Mouse (Mus musculus) kidney, embryonic 15.5 days (tissue): ENCODE data around the gene Parp9. TPM values are rescaled to one million over a fixed set of nuclear protein-coding genes. Genes with fewer than 3 reads are reported as not detected.

Experiments
- ATAC-seq: fragments of 200-750 bp; cut with Nextera tagmentation; replicated peaks from 2 replicates; pipeline ENCODE4 v1.8.0; 2017; ENCODE audit warnings: moderate TSS enrichment; ENCODE audit not compliant: low FRiP score
- H3K27ac ChIP-seq: fragments of 300-500 bp; sonication (generic); 2 replicates; pipeline ENCODE4 v1.5.1; 2015; ENCODE audit warnings: mild to moderate bottlenecking, inconsistent platforms
- H3K27me3 ChIP-seq: fragments of 300-500 bp; sonication (generic); 2 replicates; pipeline ENCODE4 v1.6.1; 2015; ENCODE audit warnings: inconsistent platforms
- H3K36me3 ChIP-seq: fragments of 300-500 bp; sonication (generic); 2 replicates; pipeline ENCODE4 v1.6.1; 2015; ENCODE audit warnings: inconsistent platforms
- H3K4me1 ChIP-seq: fragments of 300-500 bp; sonication (generic); 2 replicates; pipeline ENCODE4 v1.6.1; 2015; ENCODE audit warnings: inconsistent platforms
- H3K4me2 ChIP-seq: fragments of 300-500 bp; sonication (generic); 2 replicates; pipeline ENCODE4 v1.6.1; 2015; ENCODE audit warnings: moderate library complexity, mild to moderate bottlenecking, inconsistent platforms
- H3K4me3 ChIP-seq: fragments of 300-500 bp; sonication (generic); replicated peaks from 2 replicates; pipeline ENCODE4 v1.5.1; 2015; ENCODE audit warnings: mild to moderate bottlenecking, inconsistent platforms
- H3K9ac ChIP-seq: fragments of 300-500 bp; sonication (generic); 2 replicates; pipeline ENCODE4 v1.6.1; 2015; ENCODE audit warnings: mild to moderate bottlenecking, inconsistent platforms
- H3K9me3 ChIP-seq: fragments of 300-500 bp; sonication (generic); replicated peaks from 2 replicates; pipeline ENCODE4 v1.6.1; 2016; ENCODE audit warnings: inconsistent platforms
- WGBS: fragments of 180-500 bp; shearing (Covaris S2); methylation state at CpG from one replicate; pipeline ENCODE4 v1.1.7; 2015; ENCODE audit warnings: mixed read lengths; 5-methylcytosine and 5-hydroxymethylcytosine counted together
- polyA plus RNA-seq: library from polyadenylated mRNA; unstranded; fragments of >200 nt; fragmentation: Nextera tagmentation; extraction: Ambion mirVana; gene quantifications from 2 replicates; pipeline ENCODE4 v1.2.1, GENCODE M21; 2015

Gene Parp9
- polyA plus RNA-seq, 1 experiment from 2014 or later: 4.5 TPM

GRCm38 (mm10) chr16:35907432-35908201 is 30.7 kb upstream of the Parp9 start:
- no peaks in the 10 kb centered on the region for H3K36me3 ChIP-seq
- no peaks in the 10 kb centered on the region for H3K9me3 ChIP-seq
- H3K4me2 ChIP-seq: no peak overlapping the region
- no peaks in the 10 kb centered on the region for H3K27me3 ChIP-seq
- peaks cover 7% of the 10 kb centered on the region; the same call in 1 of the 2 replicates for H3K4me1 ChIP-seq
- H3K4me3 ChIP-seq: no peak overlapping the region
- H3K27ac ChIP-seq: no peak overlapping the region
- peak; percentile 76 for ATAC-seq
- 41% methylated on average over 4 of the region's 4 CpGs for WGBS
- no peak overlapping the region for H3K9ac ChIP-seq

DNA sequence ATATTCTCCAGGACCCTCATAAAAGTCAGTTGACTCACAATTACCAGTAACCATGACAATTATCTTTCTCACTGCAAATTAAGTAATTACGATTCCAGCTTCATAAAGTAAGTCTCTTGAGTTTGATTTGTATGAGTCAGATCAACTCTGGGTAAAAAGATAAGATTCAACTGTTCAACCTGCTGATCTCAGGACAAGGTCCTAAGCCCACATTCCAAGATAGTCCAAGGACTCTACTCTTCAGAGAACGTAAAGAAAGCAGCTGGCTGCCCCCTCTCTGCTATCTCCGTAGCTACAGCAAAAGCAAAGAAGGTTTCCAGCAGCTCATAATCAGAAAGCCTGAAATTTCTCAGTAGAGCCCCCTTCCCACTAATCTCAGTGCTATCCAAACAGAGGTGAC is 26.8 kb upstream of the Parp9 start:
- no peak for ATAC-seq
- no peak overlapping the region for H3K9ac ChIP-seq
- no peak overlapping the region for H3K27ac ChIP-seq
- H3K4me2 ChIP-seq: no peak overlapping the region
- WGBS: 62% methylated on average over 3 of the region's 3 CpGs
- no peak overlapping the region for H3K4me3 ChIP-seq
- no peaks in the 10 kb centered on the region for H3K9me3 ChIP-seq
- H3K36me3 ChIP-seq: no peaks in the 10 kb centered on the region
- H3K4me1 ChIP-seq: peaks cover 7% of the 10 kb centered on the region; the same call in 1 of the 2 replicates
- H3K27me3 ChIP-seq: no peaks in the 10 kb centered on the region

DNA sequence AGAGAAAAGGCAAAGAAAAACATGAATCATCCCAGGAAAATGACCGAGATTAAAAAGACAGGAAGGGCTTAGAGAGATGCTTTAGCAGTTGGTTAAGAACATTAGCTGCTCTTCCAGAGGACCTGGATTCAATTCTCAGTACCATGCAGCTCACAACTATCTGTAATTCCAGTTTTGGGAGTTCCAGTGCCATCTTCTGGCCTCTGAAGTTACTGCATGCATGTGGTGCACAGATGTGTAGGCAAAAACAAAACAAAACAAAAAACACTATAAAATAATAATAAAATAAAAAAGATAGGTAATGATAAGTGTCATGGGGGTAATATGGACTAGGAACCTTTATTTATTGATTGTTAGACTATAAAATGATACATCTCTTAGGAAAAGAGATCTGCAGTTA is 24.7 kb upstream of the Parp9 start:
- Histone ChIP-seq H3K36me3 (no peaks in the 10 kb centered on the region), H3K9ac (no peak overlapping the region)
- WGBS: 70% methylated on average over 1 of the region's 1 CpGs

DNA sequence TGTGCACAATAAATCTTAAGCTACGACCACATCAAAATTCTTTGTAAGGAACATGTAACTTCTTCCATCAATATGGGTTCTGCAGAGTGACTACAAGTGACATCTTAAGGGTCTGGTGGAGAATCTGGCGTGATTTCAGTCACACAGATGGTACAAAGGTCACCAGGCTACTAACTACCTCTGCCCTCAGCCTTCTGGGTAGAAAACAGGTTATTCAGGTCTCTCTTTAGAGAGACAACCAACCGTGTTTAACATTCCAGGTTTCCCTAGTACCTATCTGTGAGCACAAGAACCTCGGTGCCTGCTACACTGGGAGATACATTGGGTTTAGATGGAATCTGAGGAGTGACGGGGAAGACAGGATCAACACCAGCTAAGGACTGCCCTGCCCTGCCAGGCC is 24.0 kb upstream of the Parp9 start:
- ATAC-seq: no peak
- Histone ChIP-seq H3K36me3 (no peaks in the 10 kb centered on the region), H3K4me2 (no peak overlapping the region), H3K27me3 (no peaks in the 10 kb centered on the region), H3K4me1 (no peaks in the 10 kb centered on the region), H3K9ac (no peak overlapping the region), H3K9me3 (no peaks in the 10 kb centered on the region), H3K27ac (no peak overlapping the region), H3K4me3 (no peak overlapping the region)
- 69% methylated on average over 5 of the region's 5 CpGs for WGBS

More for the DNA sequence above, 24.7 kb upstream of the Parp9 start:
- no peaks in the 10 kb centered on the region for H3K9me3 ChIP-seq
- H3K4me1 ChIP-seq: no peaks in the 10 kb centered on the region
- no peak overlapping the region for H3K27ac ChIP-seq
- H3K27me3 ChIP-seq: no peaks in the 10 kb centered on the region
- no peak for ATAC-seq
- no peak overlapping the region for H3K4me2 ChIP-seq
- H3K4me3 ChIP-seq: no peak overlapping the region

DNA sequence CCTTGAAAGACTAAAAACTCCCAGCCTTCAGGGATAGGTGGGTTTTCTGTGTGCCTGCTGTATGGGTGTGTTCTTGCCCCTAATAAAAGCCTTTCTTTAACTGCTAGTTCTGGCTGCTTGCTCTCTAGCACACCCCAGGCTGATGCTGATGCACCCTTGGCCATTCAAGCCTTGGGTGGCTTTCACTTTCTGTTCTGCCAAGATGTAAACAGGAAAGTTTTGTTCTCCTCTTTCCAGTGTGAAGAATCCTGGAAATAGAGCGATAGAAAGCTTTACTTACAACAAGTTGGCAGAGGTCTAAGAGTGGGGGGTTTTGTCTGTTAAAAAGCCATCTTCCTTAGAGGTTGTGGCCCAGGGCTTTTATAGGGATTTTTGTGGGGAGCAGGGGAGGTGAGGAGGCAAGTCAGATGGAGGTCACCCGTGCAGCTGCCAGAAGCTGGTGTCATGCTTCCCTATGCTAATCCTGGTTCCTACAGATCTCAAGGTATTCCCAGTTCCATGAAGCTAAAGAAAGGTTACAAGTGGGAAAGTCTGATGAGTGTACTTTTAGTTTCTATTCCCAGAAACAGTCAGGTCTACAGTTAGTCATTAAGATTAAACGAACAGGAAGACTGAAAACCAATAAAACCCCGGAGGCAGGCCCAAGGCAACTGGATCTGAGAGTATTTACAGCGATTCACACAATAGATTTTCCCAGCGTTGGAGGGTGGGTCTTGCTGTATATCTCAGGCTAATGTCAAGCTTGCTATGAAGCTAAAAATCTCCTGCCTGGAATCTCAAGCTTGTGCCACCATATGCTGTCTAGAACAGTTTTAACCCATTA is 19.3 kb upstream of the Parp9 start:
- H3K4me3 ChIP-seq: no peak overlapping the region
- H3K36me3 ChIP-seq: no peaks in the 10 kb centered on the region
- H3K4me2 ChIP-seq: no peak overlapping the region
- H3K9ac ChIP-seq: no peak overlapping the region
- no peak for ATAC-seq
- no peaks in the 10 kb centered on the region for H3K9me3 ChIP-seq
- 80% methylated on average over 6 of the region's 6 CpGs for WGBS
- no peaks in the 10 kb centered on the region for H3K4me1 ChIP-seq
- no peaks in the 10 kb centered on the region for H3K27me3 ChIP-seq
- H3K27ac ChIP-seq: no peak overlapping the region

- Histone ChIP-seq H3K27ac (no peak overlapping the region), H3K4me1 (no peaks in the 10 kb centered on the region), H3K4me3 (no peak overlapping the region), H3K36me3 (no peaks in the 10 kb centered on the region), H3K9me3 (no peaks in the 10 kb centered on the region), H3K9ac (no peak overlapping the region), H3K27me3 (no peaks in the 10 kb centered on the region), H3K4me2 (no peak overlapping the region)
- 84% methylated on average over 2 of the region's 2 CpGs for WGBS
- ATAC-seq: no peak
Observed at GRCm38 (mm10) chr16:35921676-35922235, 16.5 kb upstream of the Parp9 start.

DNA sequence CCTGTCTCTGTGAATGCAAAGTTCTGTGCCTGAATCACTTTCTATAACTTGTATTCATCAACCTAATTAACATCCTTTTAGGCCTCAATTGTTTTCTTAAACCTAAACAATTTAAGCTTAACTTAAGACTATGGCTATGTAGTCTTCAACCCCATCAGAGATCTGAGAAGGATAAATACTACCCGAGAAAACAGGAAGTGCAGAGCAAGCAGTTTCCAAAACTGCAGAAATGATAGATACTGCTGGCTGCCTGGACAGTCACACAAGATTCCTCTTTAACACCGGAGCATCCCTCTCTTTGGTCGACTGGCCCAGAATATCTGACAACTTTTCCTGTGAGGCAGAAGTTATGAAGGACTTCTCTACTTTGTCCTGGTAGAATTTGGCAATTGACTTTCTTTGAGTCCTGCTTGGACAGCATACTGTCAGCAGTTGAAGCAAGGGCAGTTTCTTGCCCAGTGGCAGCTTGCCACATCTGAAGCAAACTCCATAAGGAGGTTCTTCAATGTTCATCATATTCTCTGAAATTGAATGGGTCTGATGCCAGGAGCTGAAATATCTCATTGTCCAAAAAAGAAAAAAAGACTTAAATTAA is 15.9 kb upstream of the Parp9 start:
- Histone ChIP-seq H3K4me1 (no peaks in the 10 kb centered on the region), H3K36me3 (no peaks in the 10 kb centered on the region), H3K27me3 (no peaks in the 10 kb centered on the region), H3K9me3 (no peaks in the 10 kb centered on the region), H3K4me3 (no peak overlapping the region), H3K4me2 (no peak overlapping the region), H3K9ac (no peak overlapping the region), H3K27ac (no peak overlapping the region)
- 71% methylated on average over 3 of the region's 3 CpGs for WGBS
- no peak for ATAC-seq

- H3K27ac ChIP-seq: no peak overlapping the region
- no peak overlapping the region for H3K4me2 ChIP-seq
- H3K36me3 ChIP-seq: no peaks in the 10 kb centered on the region
- no peaks in the 10 kb centered on the region for H3K4me1 ChIP-seq
- H3K4me3 ChIP-seq: no peak overlapping the region
- ATAC-seq: no peak
- no peak overlapping the region for H3K9ac ChIP-seq
- H3K9me3 ChIP-seq: no peaks in the 10 kb centered on the region
- 82% methylated on average over 7 of the region's 7 CpGs for whole genome bisulfite sequencing
- no peaks in the 10 kb centered on the region for H3K27me3 ChIP-seq
Observed at GRCm38 (mm10) chr16:35923546-35924198, 14.6 kb upstream of the Parp9 start.

GRCm38 (mm10) chr16:35924341-35924740 is 13.9 kb upstream of the Parp9 start:
- no peak for ATAC-seq
- 96% methylated on average over 5 of the region's 5 CpGs for WGBS
- no peak overlapping the region for H3K9ac ChIP-seq

GRCm38 (mm10) chr16:35932179-35933055 is 5.9 kb upstream of the Parp9 start:
- peaks cover 4% of the 10 kb centered on the region; the same call in 1 of the 2 replicates for H3K27me3 ChIP-seq
- H3K4me3 ChIP-seq: no peak overlapping the region
- WGBS: 88% methylated on average over 19 of the region's 19 CpGs
- H3K4me1 ChIP-seq: no peaks in the 10 kb centered on the region
- no peaks in the 10 kb centered on the region for H3K36me3 ChIP-seq
- H3K27ac ChIP-seq: no peak overlapping the region
- H3K9me3 ChIP-seq: no peaks in the 10 kb centered on the region
- no peak overlapping the region for H3K4me2 ChIP-seq
- H3K9ac ChIP-seq: no peak overlapping the region
- no peak for ATAC-seq

More at GRCm38 (mm10) chr16:35924341-35924740, 13.9 kb upstream of the Parp9 start:
- no peaks in the 10 kb centered on the region for H3K9me3 ChIP-seq
- no peaks in the 10 kb centered on the region for H3K36me3 ChIP-seq
- H3K4me2 ChIP-seq: no peak overlapping the region
- H3K27ac ChIP-seq: no peak overlapping the region
- no peaks in the 10 kb centered on the region for H3K4me1 ChIP-seq
- no peak overlapping the region for H3K4me3 ChIP-seq
- H3K27me3 ChIP-seq: no peaks in the 10 kb centered on the region

DNA sequence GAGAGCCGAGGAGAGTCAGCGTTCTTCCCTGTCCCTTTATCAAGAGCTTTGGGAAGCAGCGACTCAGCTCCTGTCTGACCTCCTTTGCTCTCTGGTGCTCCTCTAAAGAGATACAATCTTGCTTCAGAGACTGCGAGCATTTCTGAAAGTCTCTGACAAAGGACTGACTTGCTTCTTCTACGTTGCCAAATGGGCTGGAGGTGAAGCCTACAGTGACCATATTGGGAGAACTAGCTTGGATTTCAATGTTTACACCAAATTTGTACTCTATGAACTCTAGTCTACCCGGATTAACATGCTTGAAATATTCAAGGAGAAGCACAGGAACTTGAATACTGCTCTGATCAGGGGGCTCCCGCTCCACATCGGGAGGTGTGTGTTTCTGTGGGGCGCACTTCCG is 5.1 kb upstream of the Parp9 start:
- WGBS: 84% methylated on average over 10 of the region's 10 CpGs
- ATAC-seq: no peak
- no peaks in the 10 kb centered on the region for H3K36me3 ChIP-seq
- H3K9ac ChIP-seq: no peak overlapping the region
- H3K27ac ChIP-seq: no peak overlapping the region
- no peak overlapping the region for H3K4me3 ChIP-seq
- H3K27me3 ChIP-seq: peaks cover 4% of the 10 kb centered on the region; the same call in 1 of the 2 replicates
- H3K9me3 ChIP-seq: no peaks in the 10 kb centered on the region
- H3K4me1 ChIP-seq: no peaks in the 10 kb centered on the region; the same call in 1 of the 2 replicates
- no peak overlapping the region for H3K4me2 ChIP-seq
